Mouse (Mus musculus) CH12.LX (cell line): ENCODE data around the gene Rnf145. TPM values are rescaled to one million over a fixed set of nuclear protein-coding genes. Genes with fewer than 3 reads are reported as not detected.

Experiments
- DNase-seq: peaks from one replicate; pipeline ENCODE4 v3.0.0-alpha.2; 2013; ENCODE audit errors: extremely low read depth
- H3K27ac ChIP-seq: 2 replicates; pipeline ENCODE4 v1.5.1; 2012; ENCODE audit warnings: low read depth, mild to moderate bottlenecking, control low read depth, moderate library complexity; ENCODE audit not compliant: insufficient read depth
- H3K27me3 ChIP-seq: replicated peaks from 2 replicates; pipeline ENCODE3; 2012; ENCODE audit warnings: inconsistent platforms
- H3K36me3 ChIP-seq, 2 experiments: replicated peaks in 1 of 2; 2 replicates each; pipeline versions ENCODE3 to v1.6.1; 2012; ENCODE audit warnings: inconsistent platforms in 1 of 2, low read length in 1 of 2, mild to moderate bottlenecking in 1 of 2, mixed read lengths in 1 of 2, moderate library complexity in 1 of 2; ENCODE audit not compliant: control insufficient read depth in 1 of 2, insufficient read depth in 1 of 2
- H3K4me1 ChIP-seq, 2 experiments: 2 replicates each; pipeline ENCODE4 v1.6.1; 2012; ENCODE audit warnings: inconsistent platforms in 1 of 2, moderate library complexity in 1 of 2; ENCODE audit not compliant: insufficient read depth in 2 of 2, control insufficient read depth in 1 of 2
- H3K4me2 ChIP-seq: 2 replicates; pipeline ENCODE4 v1.6.1; 2012; ENCODE audit warnings: low read depth, mild to moderate bottlenecking, control low read depth; ENCODE audit not compliant: poor library complexity, insufficient read depth, severe bottlenecking
- H3K4me3 ChIP-seq, 3 experiments: fragments of 150-350 bp in 1 of 3; sonication (generic) in 1 of 3; replicated peaks in 1 of 3; 2 replicates each; pipeline versions ENCODE3 to v1.5.1; 2011 to 2012; ENCODE audit warnings: low read depth in 2 of 3, low read length in 2 of 3, mild to moderate bottlenecking in 2 of 3, moderate library complexity in 2 of 3, control low read depth in 1 of 3, improper control_type of control experiment in 1 of 3, inconsistent platforms in 1 of 3, mixed read lengths in 1 of 3; ENCODE audit not compliant: poor library complexity in 1 of 3
- H3K79me2 ChIP-seq: replicated peaks from 2 replicates; pipeline ENCODE4 v1.6.1; 2012; ENCODE audit warnings: mild to moderate bottlenecking, moderate library complexity; ENCODE audit not compliant: control insufficient read depth, poor library complexity, insufficient read depth, severe bottlenecking; ENCODE audit errors: extremely low read depth
- H3K9ac ChIP-seq: 2 replicates; pipeline ENCODE4 v1.6.1; 2012; ENCODE audit warnings: low read depth, mild to moderate bottlenecking, control low read depth, moderate library complexity; ENCODE audit not compliant: insufficient read depth
- H3K9me3 ChIP-seq: replicated peaks from 2 replicates; pipeline ENCODE3; 2012; ENCODE audit warnings: low read length, inconsistent platforms, mixed read lengths
- BHLHE40 ChIP-seq: IDR thresholded peaks from 2 replicates; pipeline ENCODE4 v1.6.1; 2011; ENCODE audit warnings: mild to moderate bottlenecking, low read depth, low read length, improper control_type of control experiment
- CTCF ChIP-seq, 2 experiments: IDR thresholded peaks in 1 of 2; conservative IDR thresholded peaks in 1 of 2; 2 replicates each; pipeline ENCODE4 v1.5.1; 2011 to 2012; ENCODE audit warnings: low read depth in 2 of 2, low read length in 2 of 2, improper control_type of control experiment in 1 of 2, inconsistent platforms in 1 of 2, mild to moderate bottlenecking in 1 of 2, moderate library complexity in 1 of 2
- E2F4 ChIP-seq: IDR thresholded peaks from 2 replicates; pipeline ENCODE4 v1.6.1; 2011; ENCODE audit warnings: low read depth, low read length, improper control_type of control experiment; ENCODE audit not compliant: insufficient replicate concordance
- ELF1 ChIP-seq: IDR thresholded peaks from 2 replicates; pipeline ENCODE4 v1.6.1; 2014; ENCODE audit warnings: low read depth, mild to moderate bottlenecking, inconsistent platforms, low read length, improper control_type of control experiment
- EP300 ChIP-seq: IDR thresholded peaks from 2 replicates; pipeline ENCODE4 v1.6.1; 2011; ENCODE audit warnings: low read length, improper control_type of control experiment
- ETS1 ChIP-seq: conservative IDR thresholded peaks from 2 replicates; pipeline ENCODE4 v1.6.1; 2012; ENCODE audit warnings: low read depth, mild to moderate bottlenecking, inconsistent platforms, low read length, improper control_type of control experiment, moderate library complexity
- GABPA ChIP-seq: IDR thresholded peaks from 2 replicates; pipeline ENCODE4 v1.6.1; 2012; ENCODE audit warnings: low read depth, low read length, improper control_type of control experiment, inconsistent platforms; ENCODE audit not compliant: insufficient replicate concordance
- HCFC1 ChIP-seq: IDR thresholded peaks from 2 replicates; pipeline ENCODE4 v1.6.1; 2012; ENCODE audit warnings: low read depth, mild to moderate bottlenecking, inconsistent platforms, low read length, improper control_type of control experiment
- IRF4 ChIP-seq: IDR thresholded peaks from 2 replicates; pipeline ENCODE4 v1.6.1; 2014; ENCODE audit warnings: low read depth, mild to moderate bottlenecking, inconsistent platforms, low read length, improper control_type of control experiment
- JUN ChIP-seq: IDR thresholded peaks from 2 replicates; pipeline ENCODE4 v1.6.1; 2011; ENCODE audit warnings: low read depth, mild to moderate bottlenecking, low read length, improper control_type of control experiment, moderate library complexity; ENCODE audit not compliant: insufficient read depth
- KAT2A ChIP-seq: IDR thresholded peaks from 2 replicates; pipeline ENCODE4 v1.6.1; 2012; ENCODE audit warnings: low read length, improper control_type of control experiment, inconsistent platforms; ENCODE audit not compliant: insufficient replicate concordance
- MAFK ChIP-seq: IDR thresholded peaks from 2 replicates; pipeline ENCODE4 v1.6.1; 2011; ENCODE audit warnings: low read length, improper control_type of control experiment; ENCODE audit not compliant: insufficient replicate concordance
- MAX ChIP-seq: IDR thresholded peaks from 2 replicates; pipeline ENCODE4 v1.6.1; 2011; ENCODE audit warnings: low read length, improper control_type of control experiment
- MEF2A ChIP-seq: IDR thresholded peaks from 2 replicates; pipeline ENCODE4 v1.6.1; 2014; ENCODE audit warnings: low read depth, mild to moderate bottlenecking, inconsistent platforms, low read length, improper control_type of control experiment, borderline replicate concordance
- NELFE ChIP-seq: IDR thresholded peaks from 2 replicates; pipeline ENCODE4 v1.6.1; 2011; ENCODE audit warnings: low read depth, low read length, improper control_type of control experiment
- NRF1 ChIP-seq: IDR thresholded peaks from 2 replicates; pipeline ENCODE4 v1.6.1; 2014; ENCODE audit warnings: low read depth, mild to moderate bottlenecking, inconsistent platforms, low read length, improper control_type of control experiment, moderate library complexity
- PAX5 ChIP-seq: IDR thresholded peaks from 2 replicates; pipeline ENCODE4 v1.6.1; 2012; ENCODE audit warnings: low read length, inconsistent platforms, mixed read lengths
- POLR2A ChIP-seq: IDR thresholded peaks from 2 replicates; pipeline ENCODE4 v1.6.1; 2011; ENCODE audit warnings: low read depth, mild to moderate bottlenecking, improper control_type of control experiment, low read length
- POLR2AphosphoS2 ChIP-seq: IDR thresholded peaks from 2 replicates; pipeline ENCODE4 v1.6.1; 2011; ENCODE audit warnings: low read depth, low read length, improper control_type of control experiment
- RCOR1 ChIP-seq: conservative IDR thresholded peaks from 2 replicates; pipeline ENCODE4 v1.6.1; 2012; ENCODE audit warnings: low read depth, mild to moderate bottlenecking, inconsistent platforms, low read length, improper control_type of control experiment
- SIN3A ChIP-seq: IDR thresholded peaks from 2 replicates; pipeline ENCODE4 v1.6.1; 2012; ENCODE audit warnings: low read length, improper control_type of control experiment, inconsistent platforms
- SMC3 ChIP-seq: IDR thresholded peaks from 2 replicates; pipeline ENCODE4 v1.6.1; 2011; ENCODE audit warnings: low read depth, low read length, improper control_type of control experiment
- TBP ChIP-seq: conservative IDR thresholded peaks from 2 replicates; pipeline ENCODE4 v1.6.1; 2011; ENCODE audit warnings: low read depth, low read length, improper control_type of control experiment
- TCF12 ChIP-seq: IDR thresholded peaks from 2 replicates; pipeline ENCODE4 v1.6.1; 2014; ENCODE audit warnings: low read depth, mild to moderate bottlenecking, inconsistent platforms, low read length, improper control_type of control experiment
- UBTF ChIP-seq: IDR thresholded peaks from 2 replicates; pipeline ENCODE4 v1.6.1; 2012; ENCODE audit warnings: low read depth, mild to moderate bottlenecking, inconsistent platforms, low read length, improper control_type of control experiment, moderate library complexity
- USF1 ChIP-seq: IDR thresholded peaks from 2 replicates; pipeline ENCODE4 v1.6.1; 2014; ENCODE audit warnings: low read depth, mild to moderate bottlenecking, inconsistent platforms, low read length, improper control_type of control experiment
- ZC3H11A ChIP-seq: IDR thresholded peaks from 2 replicates; pipeline ENCODE4 v1.6.1; 2012; ENCODE audit warnings: low read depth, mild to moderate bottlenecking, inconsistent platforms, low read length, improper control_type of control experiment
- ZKSCAN1 ChIP-seq: IDR thresholded peaks from 2 replicates; pipeline ENCODE4 v1.6.1; 2012; ENCODE audit warnings: low read depth, inconsistent platforms, low read length, improper control_type of control experiment, borderline replicate concordance
- ZMIZ1 ChIP-seq: IDR thresholded peaks from 2 replicates; pipeline ENCODE4 v1.6.1; 2012; ENCODE audit warnings: low read depth, mild to moderate bottlenecking, inconsistent platforms, low read length, improper control_type of control experiment
- ZNF384 ChIP-seq: IDR thresholded peaks from 2 replicates; pipeline ENCODE4 v1.6.1; 2012; ENCODE audit warnings: low read depth, low read length, improper control_type of control experiment, inconsistent platforms
- dilution Hi-C: fragments of 300-500 bp; cut with MboI; formaldehyde crosslinking; loops from 2 replicates; pipeline ENCODE4 v1.14.3; 2020; ENCODE audit warnings: low sequenced_read_pairs; ENCODE audit not compliant: extremely low pct_unique_long_range_greater_than_20kb, extremely low pct_ligation_motif_present
- in situ Hi-C: fragments of 300-500 bp; cut with MboI; formaldehyde crosslinking; loops from 3 replicates; pipeline ENCODE4 v1.14.3; 2019; ENCODE audit warnings: low sequenced_read_pairs, low pct_ligation_motif_present, low pct_unique_long_range_greater_than_20kb, mixed read lengths
- polyA plus RNA-seq: library from polyadenylated mRNA; unstranded; fragments of >175 nt; gene quantifications from 2 replicates; pipeline ENCODE4 v1.2.1, GENCODE M21; 2012; ENCODE audit warnings: low read depth; ENCODE audit not compliant: insufficient read length
- total RNA-seq, 2 experiments: library from RNA; depleted of rRNA; stranded (reverse); fragments of 300-350 nt in 1 of 2; fragments of >200 nt in 1 of 2; gene quantifications; 2 replicates each; pipeline ENCODE4 v1.2.3; 2012 to 2014

The Rnf145 gene
- total and polyA plus RNA-seq, 3 experiments, result 44.3 to 60.5 (median 44.5) TPM

GRCm38 (mm10) chr11:44562389-44563135, 43.8 kb downstream of the Rnf145 start:
- no peaks in the 10 kb centered on the region for H3K27me3 ChIP-seq
- in situ Hi-C loops, result loop anchor here (25.0 kb wide), 1 partner anchor 800 kb away; no protein-coding TSS in a partner anchor
- H3K27ac ChIP-seq, result no peak overlapping the region
- peaks cover 70 to 93% of the 10 kb centered on the region in 2 experiments for H3K36me3 ChIP-seq
- TF ChIP-seq GABPA, result no peak
- TF ChIP-seq ETS1, result no peak
- no peak for TF ChIP-seq MEF2A
- no peak for TF ChIP-seq POLR2A
- no peak for TF ChIP-seq MAFK
- TF ChIP-seq IRF4, result no peak
- no peak for TF ChIP-seq USF1
- no peak for TF ChIP-seq MAX
- TF ChIP-seq KAT2A, result no peak
- no peak for TF ChIP-seq SMC3
- TF ChIP-seq SIN3A, result no peak
- no peak for TF ChIP-seq E2F4
- TF ChIP-seq JUN, result no peak
- TF ChIP-seq NELFE, result no peak
- no peak for TF ChIP-seq ZMIZ1
- no peak for TF ChIP-seq HCFC1
- TF ChIP-seq RCOR1, result no peak
- no peak for TF ChIP-seq ZNF384
- TF ChIP-seq ELF1, result no peak
- peaks cover 0 to under 1% of the 10 kb centered on the region in 2 experiments; a peak in 1 of 4 replicates for H3K4me1 ChIP-seq
- no peak for DNase-seq
- H3K79me2 ChIP-seq, result no peaks in the 10 kb centered on the region
- dilution Hi-C loops, result no loop called here
- no peak overlapping the region for H3K4me3 ChIP-seq
- H3K9me3 ChIP-seq, result no peaks in the 10 kb centered on the region
- no peak overlapping the region for H3K9ac ChIP-seq
- no peak overlapping the region for H3K4me2 ChIP-seq

- peaks cover 1% of the 10 kb centered on the region for H3K9me3 ChIP-seq
- H3K27me3 ChIP-seq, result no peaks in the 10 kb centered on the region
- H3K4me3 ChIP-seq, result no peak overlapping the region
- no peak overlapping the region for H3K4me2 ChIP-seq
- peaks cover 58 to 81% of the 10 kb centered on the region in 2 experiments for H3K36me3 ChIP-seq
- DNase-seq, result no peak
- H3K9ac ChIP-seq, result no peak overlapping the region
- TF ChIP-seq NRF1 (no peak), POLR2A (no peak), POLR2AphosphoS2 (no peak), TCF12 (no peak), ZMIZ1 (no peak), ZKSCAN1 (no peak), CTCF (conservative IDR thresholded peaks at IDR 0.05 in 1 of 2, IDR thresholded peaks at IDR 0.05 in 1 of 2; ENCODE audit: low read depth in 2 of 2, low read length in 2 of 2) (no peak), NELFE (no peak), GABPA (no peak), PAX5 (no peak), MAX (no peak), EP300 (no peak), ZC3H11A (no peak), TBP (no peak), IRF4 (no peak), UBTF (no peak), BHLHE40 (no peak)
- TF ChIP-seq, all 38 proteins: peak for 0
- no peaks in the 10 kb centered on the region for H3K4me1 ChIP-seq
- no peaks in the 10 kb centered on the region for H3K79me2 ChIP-seq
- dilution Hi-C loops (no loop called here), in situ Hi-C loops (loop anchor here (25.0 kb wide), 1 partner anchor 802 kb away; no protein-coding TSS in a partner anchor)
- no peak overlapping the region for H3K27ac ChIP-seq
Measured at GRCm38 (mm10) chr11:44564245-44564864, 45.6 kb downstream of the Rnf145 start.
